Mouse (Mus musculus) forebrain, embryonic 10.5 days (tissue): ENCODE data around the gene Limk2. TPM values are rescaled to one million over a fixed set of nuclear protein-coding genes. Genes with fewer than 3 reads are reported as not detected.

Source experiments
- DNase-seq: peaks from one replicate; pipeline ENCODE4 v3.0.0-alpha.2; 2017; ENCODE audit warnings: low spot score; ENCODE audit errors: extremely low spot score
- H3K27ac ChIP-seq: fragments of 300-500 bp; sonication (generic); 2 replicates; pipeline ENCODE4 v1.5.1; 2016; ENCODE audit warnings: mild to moderate bottlenecking
- H3K27me3 ChIP-seq: fragments of 300-500 bp; sonication (generic); 2 replicates; pipeline ENCODE4 v1.6.1; 2016; ENCODE audit warnings: mild to moderate bottlenecking; ENCODE audit not compliant: poor library complexity, severe bottlenecking
- H3K36me3 ChIP-seq: fragments of 300-500 bp; sonication (generic); replicated peaks from 2 replicates; pipeline ENCODE4 v1.6.1; 2016; ENCODE audit warnings: mild to moderate bottlenecking, moderate library complexity
- H3K4me1 ChIP-seq: fragments of 300-500 bp; sonication (generic); 2 replicates; pipeline ENCODE4 v1.6.1; 2016
- H3K4me3 ChIP-seq: fragments of 300-500 bp; sonication (generic); 2 replicates; pipeline ENCODE4 v1.5.1; 2016; ENCODE audit warnings: mild to moderate bottlenecking, moderate library complexity
- H3K9me3 ChIP-seq: fragments of 300-500 bp; sonication (generic); 2 replicates; pipeline ENCODE4 v1.6.1; 2016; ENCODE audit warnings: mild to moderate bottlenecking, moderate library complexity
- WGBS: fragments of 180-500 bp; shearing (Covaris S2); methylation state at CpG from one replicate; pipeline ENCODE4 v1.1.7; 2016; 5-methylcytosine and 5-hydroxymethylcytosine counted together
- polyA plus RNA-seq: library from polyadenylated mRNA; unstranded; fragments of >200 nt; fragmentation: Nextera tagmentation; extraction: Ambion mirVana; gene quantifications from 2 replicates; pipeline ENCODE4 v1.2.1, GENCODE M21; 2016

Limk2 gene
- polyA plus RNA-seq, 1 experiment from 2014 or later, result 43.1 TPM

GRCm38 (mm10) chr11:3335651-3336216, 73.3 kb downstream of the Limk2 start:
- no peak overlapping the region for H3K27ac ChIP-seq
- peaks cover 21% of the 10 kb centered on the region for H3K27me3 ChIP-seq
- no peaks in the 10 kb centered on the region for H3K36me3 ChIP-seq
- DNase-seq, result no peak
- H3K9me3 ChIP-seq, result no peaks in the 10 kb centered on the region
- H3K4me3 ChIP-seq, result no peak overlapping the region
- WGBS, result 58% methylated on average over 11 of the region's 11 CpGs
- H3K4me1 ChIP-seq, result peaks cover 53% of the 10 kb centered on the region

- Histone ChIP-seq H3K27me3 (peaks cover 21% of the 10 kb centered on the region), H3K4me1 (peaks cover 60% of the 10 kb centered on the region), H3K9me3 (no peaks in the 10 kb centered on the region), H3K4me3 (no peak overlapping the region), H3K36me3 (no peaks in the 10 kb centered on the region), H3K27ac (no peak overlapping the region)
- DNase-seq, result no peak
- 46% methylated on average over 9 of the region's 9 CpGs for WGBS
Observed at GRCm38 (mm10) chr11:3334711-3335316, 74.2 kb downstream of the Limk2 start.

- H3K4me1 ChIP-seq, result peaks cover 60% of the 10 kb centered on the region
- H3K36me3 ChIP-seq, result no peaks in the 10 kb centered on the region
- no peaks in the 10 kb centered on the region for H3K9me3 ChIP-seq
- no peak overlapping the region for H3K4me3 ChIP-seq
- no peak overlapping the region for H3K27ac ChIP-seq
- H3K27me3 ChIP-seq, result peaks cover 21% of the 10 kb centered on the region
- WGBS, result 88% methylated on average over 11 of the region's 11 CpGs
- DNase-seq, result no peak
Observed at GRCm38 (mm10) chr11:3334141-3334710, 74.8 kb downstream of the Limk2 start.

GRCm38 (mm10) chr11:3333111-3333695, 75.8 kb downstream of the Limk2 start:
- H3K9me3 ChIP-seq, result no peaks in the 10 kb centered on the region
- no peaks in the 10 kb centered on the region for H3K36me3 ChIP-seq
- 0 out of 2 replicates have a peak overlapping the region, but pooled peaks have one; percentile 85 for H3K27ac ChIP-seq
- H3K27me3 ChIP-seq, result peaks cover 21% of the 10 kb centered on the region
- DNase-seq, result no peak
- no peak overlapping the region for H3K4me3 ChIP-seq
- WGBS, result 91% methylated on average over 11 of the region's 11 CpGs
- peaks cover 60% of the 10 kb centered on the region for H3K4me1 ChIP-seq

- no peaks in the 10 kb centered on the region for H3K9me3 ChIP-seq
- peaks cover 48% of the 10 kb centered on the region for H3K4me1 ChIP-seq
- peaks cover 21% of the 10 kb centered on the region for H3K27me3 ChIP-seq
- peak overlapping the region; percentile 59 for H3K4me3 ChIP-seq
- H3K27ac ChIP-seq, result peak overlapping the region; percentile 85
- H3K36me3 ChIP-seq, result no peaks in the 10 kb centered on the region
- under 1% methylated on average over 75 of the region's 75 CpGs for WGBS
- peak; percentile 95 for DNase-seq
Observed at GRCm38 (mm10) chr11:3331756-3332642, 77.0 kb downstream of the Limk2 start.

GRCm38 (mm10) chr11:3330991-3331750, 77.8 kb downstream of the Limk2 start:
- peaks cover 21% of the 10 kb centered on the region for H3K27me3 ChIP-seq
- no peak for DNase-seq
- no peaks in the 10 kb centered on the region for H3K36me3 ChIP-seq
- peaks cover 42% of the 10 kb centered on the region for H3K4me1 ChIP-seq
- peak overlapping the region; percentile 59 for H3K4me3 ChIP-seq
- WGBS, result 2% methylated on average over 14 of the region's 14 CpGs
- no peaks in the 10 kb centered on the region for H3K9me3 ChIP-seq
- H3K27ac ChIP-seq, result peak overlapping the region; percentile 85

GRCm38 (mm10) chr11:3330566-3330965, 78.4 kb downstream of the Limk2 start:
- Histone ChIP-seq H3K27me3 (peaks cover 21% of the 10 kb centered on the region), H3K27ac (peak overlapping the region; percentile 85), H3K4me3 (peak overlapping the region; percentile 59), H3K4me1 (peaks cover 37% of the 10 kb centered on the region), H3K36me3 (no peaks in the 10 kb centered on the region), H3K9me3 (no peaks in the 10 kb centered on the region)
- under 1% methylated on average over 9 of the region's 9 CpGs for WGBS
- DNase-seq, result peak; percentile 65

GRCm38 (mm10) chr11:3329891-3330451, 79.0 kb downstream of the Limk2 start, which contains the start of gene Pik3ip1:
Pik3ip1 (plus strand) TSS chr11:3330401.
- Histone ChIP-seq H3K27ac (peak within 1 kb of the TSS; percentile 85), H3K36me3 (no peaks in the 10 kb centered on the region)

GRCm38 (mm10) chr11:3328806-3329775, 79.9 kb downstream of the Limk2 start:
- 83% methylated on average over 11 of the region's 11 CpGs for WGBS
- Histone ChIP-seq H3K4me3 (no peak overlapping the region), H3K9me3 (no peaks in the 10 kb centered on the region), H3K27ac (no peak overlapping the region), H3K27me3 (peaks cover 21% of the 10 kb centered on the region), H3K36me3 (peaks cover 6% of the 10 kb centered on the region; the same call in 1 of the 2 replicates), H3K4me1 (peaks cover 29% of the 10 kb centered on the region)
- no peak for DNase-seq

More at GRCm38 (mm10) chr11:3329891-3330451, 79.0 kb downstream of the Limk2 start, which contains the start of gene Pik3ip1:
- H3K4me1 ChIP-seq, result peaks cover 31% of the 10 kb centered on the region
- no peak for DNase-seq
- peak within 1 kb of the TSS; percentile 59 for H3K4me3 ChIP-seq
- peaks cover 21% of the 10 kb centered on the region for H3K27me3 ChIP-seq
- H3K9me3 ChIP-seq, result no peaks in the 10 kb centered on the region

- Histone ChIP-seq H3K27ac (no peak overlapping the region), H3K27me3 (peaks cover 18% of the 10 kb centered on the region), H3K4me1 (peaks cover 29% of the 10 kb centered on the region), H3K4me3 (no peak overlapping the region), H3K9me3 (no peaks in the 10 kb centered on the region), H3K36me3 (peaks cover 7% of the 10 kb centered on the region; the same call in 1 of the 2 replicates)
- no peak for DNase-seq
- WGBS, result 82% methylated on average over 5 of the region's 5 CpGs
Observed at GRCm38 (mm10) chr11:3328271-3328670, 80.7 kb downstream of the Limk2 start.

- Histone ChIP-seq H3K27ac (no peak overlapping the region), H3K27me3 (no peaks in the 10 kb centered on the region), H3K4me1 (no peaks in the 10 kb centered on the region), H3K36me3 (peaks cover 39% of the 10 kb centered on the region), H3K4me3 (no peak overlapping the region), H3K9me3 (peaks cover 6% of the 10 kb centered on the region; the same call in 1 of the 2 replicates)
- 91% methylated on average over 3 of the region's 3 CpGs for WGBS
- no peak for DNase-seq
Observed at GRCm38 (mm10) chr11:3318286-3318685, 90.7 kb downstream of the Limk2 start.
